Mouse (Mus musculus) limb, embryonic 11.5 days (tissue): ENCODE measurements at regions not wholly inside any gene's neighbourhood (a gene's known extent, or its start where the extent isn't known, plus 50 kb on each side); places are given as distances from the start of the nearest gene placed in this dataset. TPM values are rescaled to one million over a fixed set of nuclear protein-coding genes. Genes with fewer than 3 reads are reported as not detected.

Experiments
- microRNA counts: library from miRNA; unstranded; fragments of <30 nt; microRNA quantifications from one replicate; lab custom pipeline; 2016
- microRNA-seq: library from miRNA; unstranded; fragments of <30 nt; microRNA quantifications from one replicate; pipeline ENCODE4, GENCODE M21; 2016

MicroRNAs encoded in the stretch of these regions (microRNA counts, 519-probe panel; counts per million panel counts)
- microRNA mmu-miR-1193 (lab: Ali Mortazavi, UCI): 3,157 counts per million, percentile 39 among the panel's probes with 10 or more counts
- 2,265 counts per million, percentile 19 among the panel's probes with 10 or more counts for microRNA mmu-miR-1197 (lab: Ali Mortazavi, UCI)
- microRNA mmu-miR-134 (lab: Ali Mortazavi, UCI): 4,232 counts per million, percentile 63 among the panel's probes with 10 or more counts
- 4,654 counts per million, percentile 74 among the panel's probes with 10 or more counts for microRNA mmu-miR-154 (lab: Ali Mortazavi, UCI)
- not detected for microRNA mmu-miR-299 (lab: Ali Mortazavi, UCI)
- 4,789 counts per million, percentile 78 among the panel's probes with 10 or more counts for microRNA mmu-miR-300 (lab: Ali Mortazavi, UCI)
- microRNA mmu-miR-3072 (lab: Ali Mortazavi, UCI): not detected
- microRNA mmu-miR-323-3p (lab: Ali Mortazavi, UCI): 4,741 counts per million, percentile 77 among the panel's probes with 10 or more counts
- not detected for microRNA mmu-miR-323-5p (lab: Ali Mortazavi, UCI)
- microRNA mmu-miR-329 (lab: Ali Mortazavi, UCI): 5,029 counts per million, percentile 82 among the panel's probes with 10 or more counts
- 5,038 counts per million, percentile 83 among the panel's probes with 10 or more counts for microRNA mmu-miR-369-3p (lab: Ali Mortazavi, UCI)
- microRNA mmu-miR-369-5p (lab: Ali Mortazavi, UCI): 3,647 counts per million, percentile 51 among the panel's probes with 10 or more counts
- microRNA mmu-miR-376a (lab: Ali Mortazavi, UCI): 4,731 counts per million, percentile 76 among the panel's probes with 10 or more counts
- 5,278 counts per million, percentile 86 among the panel's probes with 10 or more counts for microRNA mmu-miR-376b (lab: Ali Mortazavi, UCI)
- microRNA mmu-miR-376c (lab: Ali Mortazavi, UCI): 4,962 counts per million, percentile 81 among the panel's probes with 10 or more counts
- microRNA mmu-miR-377 (lab: Ali Mortazavi, UCI): 5,029 counts per million, percentile 82 among the panel's probes with 10 or more counts
- microRNA mmu-miR-379 (lab: Ali Mortazavi, UCI): 3,541 counts per million, percentile 48 among the panel's probes with 10 or more counts
- 1,785 counts per million, percentile 12 among the panel's probes with 10 or more counts for microRNA mmu-miR-380-3p (lab: Ali Mortazavi, UCI)
- microRNA mmu-miR-380-5p (lab: Ali Mortazavi, UCI): not detected
- microRNA mmu-miR-381 (lab: Ali Mortazavi, UCI): 4,203 counts per million, percentile 62 among the panel's probes with 10 or more counts
- 4,702 counts per million, percentile 76 among the panel's probes with 10 or more counts for microRNA mmu-miR-382 (lab: Ali Mortazavi, UCI)
- 2,812 counts per million, percentile 31 among the panel's probes with 10 or more counts for microRNA mmu-miR-409-3p (lab: Ali Mortazavi, UCI)
- 2,773 counts per million, percentile 29 among the panel's probes with 10 or more counts for microRNA mmu-miR-409-5p (lab: Ali Mortazavi, UCI)
- microRNA mmu-miR-410 (lab: Ali Mortazavi, UCI): 5,278 counts per million, percentile 86 among the panel's probes with 10 or more counts
- 3,512 counts per million, percentile 47 among the panel's probes with 10 or more counts for microRNA mmu-miR-411 (lab: Ali Mortazavi, UCI)
- not detected for microRNA mmu-miR-412 (lab: Ali Mortazavi, UCI)
- not detected for microRNA mmu-miR-453 (lab: Ali Mortazavi, UCI)
- not detected for microRNA mmu-miR-485 (lab: Ali Mortazavi, UCI)
- microRNA mmu-miR-487b (lab: Ali Mortazavi, UCI): 4,242 counts per million, percentile 64 among the panel's probes with 10 or more counts
- microRNA mmu-miR-494 (lab: Ali Mortazavi, UCI): not detected
- 5,058 counts per million, percentile 83 among the panel's probes with 10 or more counts for microRNA mmu-miR-495 (lab: Ali Mortazavi, UCI)
- 489 counts per million, percentile 1 among the panel's probes with 10 or more counts for microRNA mmu-miR-496 (lab: Ali Mortazavi, UCI)
- 3,560 counts per million, percentile 49 among the panel's probes with 10 or more counts for microRNA mmu-miR-539 (lab: Ali Mortazavi, UCI)
- microRNA mmu-miR-541 (lab: Ali Mortazavi, UCI): 4,463 counts per million, percentile 69 among the panel's probes with 10 or more counts
- 4,750 counts per million, percentile 78 among the panel's probes with 10 or more counts for microRNA mmu-miR-543 (lab: Ali Mortazavi, UCI)
- microRNA mmu-miR-544 (lab: Ali Mortazavi, UCI): not detected
- microRNA mmu-miR-654-3p (lab: Ali Mortazavi, UCI): not detected
- microRNA mmu-miR-654-5p (lab: Ali Mortazavi, UCI): not detected
- microRNA mmu-miR-666-3p (lab: Ali Mortazavi, UCI): not detected
- not detected for microRNA mmu-miR-666-5p (lab: Ali Mortazavi, UCI)
- microRNA mmu-miR-667 (lab: Ali Mortazavi, UCI): 3,081 counts per million, percentile 36 among the panel's probes with 10 or more counts
- microRNA mmu-miR-668 (lab: Ali Mortazavi, UCI): not detected
- microRNA mmu-miR-679 (lab: Ali Mortazavi, UCI): not detected
- microRNA mmu-miR-758 (lab: Ali Mortazavi, UCI): not detected
- microRNA mmu-miR-882 (lab: Ali Mortazavi, UCI): not detected

Small RNA genes lying in the stretch of these regions (microRNA-seq; reads per million reads assigned to microRNA genes)
- gene Gm24321 (not detected), gene Gm25252 (not detected), gene Gm25750 (not detected), gene Gm27379 (not detected), gene Gm44322 (not detected), gene Mir1193 (1,251 reads per million, percentile 76 among the genes with 10 or more reads in this experiment), gene Mir1197 (15.3 reads per million, percentile 26 among the genes with 10 or more reads in this experiment), gene Mir134 (1,068 reads per million, percentile 75 among the genes with 10 or more reads in this experiment), gene Mir154 (1,260 reads per million, percentile 76 among the genes with 10 or more reads in this experiment), gene Mir299a (0.92 reads per million), gene Mir299b (not detected), gene Mir300 (623 reads per million, percentile 70 among the genes with 10 or more reads in this experiment), gene Mir3072 (64.4 reads per million, percentile 42 among the genes with 10 or more reads in this experiment), gene Mir323 (851 reads per million, percentile 72 among the genes with 10 or more reads in this experiment), gene Mir329 (230 reads per million, percentile 59 among the genes with 10 or more reads in this experiment), gene Mir369 (2,692 reads per million, percentile 84 among the genes with 10 or more reads in this experiment), gene Mir376a (not detected), gene Mir376b (356 reads per million, percentile 64 among the genes with 10 or more reads in this experiment), gene Mir376c (654 reads per million, percentile 70 among the genes with 10 or more reads in this experiment), gene Mir377 (139 reads per million, percentile 53 among the genes with 10 or more reads in this experiment), gene Mir379 (3,647 reads per million, percentile 87 among the genes with 10 or more reads in this experiment), gene Mir380 (not detected), gene Mir381 (2,002 reads per million, percentile 81 among the genes with 10 or more reads in this experiment), gene Mir382 (2,842 reads per million, percentile 85 among the genes with 10 or more reads in this experiment), gene Mir409 (not detected), gene Mir410 (158 reads per million, percentile 55 among the genes with 10 or more reads in this experiment), gene Mir411 (6,442 reads per million, percentile 91 among the genes with 10 or more reads in this experiment), gene Mir412 (127 reads per million, percentile 52 among the genes with 10 or more reads in this experiment), gene Mir453 (not detected), gene Mir485 (162 reads per million, percentile 56 among the genes with 10 or more reads in this experiment), gene Mir487b (5,927 reads per million, percentile 90 among the genes with 10 or more reads in this experiment), gene Mir494 (659 reads per million, percentile 70 among the genes with 10 or more reads in this experiment), gene Mir495 (125 reads per million, percentile 51 among the genes with 10 or more reads in this experiment), gene Mir496a (125 reads per million, percentile 51 among the genes with 10 or more reads in this experiment), gene Mir539 (not detected), gene Mir541 (4,129 reads per million, percentile 87 among the genes with 10 or more reads in this experiment), gene Mir543 (350 reads per million, percentile 64 among the genes with 10 or more reads in this experiment), gene Mir544 (2.1 reads per million), gene Mir654 (not detected), gene Mir666 (72.0 reads per million, percentile 45 among the genes with 10 or more reads in this experiment), gene Mir667 (193 reads per million, percentile 57 among the genes with 10 or more reads in this experiment), gene Mir668 (34.2 reads per million, percentile 36 among the genes with 10 or more reads in this experiment), gene Mir679 (256 reads per million, percentile 60 among the genes with 10 or more reads in this experiment), gene Mir758 (104 reads per million, percentile 48 among the genes with 10 or more reads in this experiment), gene Mir882 (not detected)
